Mouse (Mus musculus) heart, embryonic 10.5 days (tissue): ENCODE measurements around the gene G6pc. TPM values are rescaled to one million over a fixed set of nuclear protein-coding genes. Genes with fewer than 3 reads are reported as not detected.
"Not testable (repeated sequence)": the region's sequence is repeated elsewhere in the genome, so short reads cannot be mapped to it uniquely, and the experiment has no call there.

ENCODE experiments used
- DNase-seq: peaks from one replicate; pipeline ENCODE4 v3.0.0-alpha.2; 2017; ENCODE audit warnings: low spot score
- H3K27ac ChIP-seq: fragments of 300-500 bp; sonication (generic); 2 replicates; pipeline ENCODE4 v1.5.1; 2016; ENCODE audit warnings: mild to moderate bottlenecking
- H3K27me3 ChIP-seq: fragments of 300-500 bp; sonication (generic); 2 replicates; pipeline ENCODE4 v1.6.1; 2016; ENCODE audit warnings: mild to moderate bottlenecking; ENCODE audit not compliant: poor library complexity, insufficient read depth, severe bottlenecking
- H3K36me3 ChIP-seq: fragments of 300-500 bp; sonication (generic); 2 replicates; pipeline ENCODE4 v1.6.1; 2016; ENCODE audit warnings: mild to moderate bottlenecking, moderate library complexity
- H3K4me1 ChIP-seq: fragments of 300-500 bp; sonication (generic); 2 replicates; pipeline ENCODE4 v1.6.1; 2016; ENCODE audit warnings: mild to moderate bottlenecking
- H3K4me3 ChIP-seq: fragments of 300-500 bp; sonication (generic); 2 replicates; pipeline ENCODE4 v1.5.1; 2016; ENCODE audit warnings: mild to moderate bottlenecking, moderate library complexity
- H3K9me3 ChIP-seq: fragments of 300-500 bp; sonication (generic); 2 replicates; pipeline ENCODE4 v1.6.1; 2016; ENCODE audit warnings: mild to moderate bottlenecking, moderate library complexity
- WGBS: fragments of 180-500 bp; shearing (Covaris S2); methylation state at CpG from one replicate; pipeline ENCODE4 v1.1.7; 2016; 5-methylcytosine and 5-hydroxymethylcytosine counted together
- polyA plus RNA-seq: library from polyadenylated mRNA; unstranded; fragments of >200 nt; fragmentation: Nextera tagmentation; extraction: Ambion mirVana; gene quantifications from 2 replicates; pipeline ENCODE4 v1.2.1, GENCODE M21; 2016

The G6pc gene
- polyA plus RNA-seq = not detected in 2 replicates

DNA sequence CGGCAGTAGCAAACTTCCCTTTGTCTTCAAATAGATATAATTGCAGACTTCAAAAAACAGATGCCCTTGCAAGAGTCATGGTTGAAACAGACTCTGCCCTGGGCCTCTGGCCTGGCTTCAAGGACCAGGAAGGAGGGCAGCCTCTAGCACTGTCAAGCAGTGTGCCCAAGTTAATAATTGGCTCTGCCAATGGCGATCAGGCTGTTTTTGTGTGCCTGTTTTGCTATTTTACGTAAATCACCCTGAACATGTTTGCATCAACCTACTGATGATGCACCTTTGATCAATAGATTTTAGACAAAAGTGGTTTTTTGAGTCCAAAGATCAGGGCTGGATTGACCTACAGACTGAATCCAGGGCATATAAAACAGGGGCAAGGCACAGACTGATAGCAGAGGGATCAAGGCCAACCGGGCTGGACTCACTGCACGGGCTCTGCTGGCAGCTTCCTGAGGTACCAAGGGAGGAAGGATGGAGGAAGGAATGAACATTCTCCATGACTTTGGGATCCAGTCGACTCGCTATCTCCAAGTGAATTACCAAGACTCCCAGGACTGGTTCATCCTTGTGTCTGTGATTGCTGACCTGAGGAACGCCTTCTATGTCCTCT lies at the start of gene G6pc:
TSS of gene G6pc (plus strand) at position 236 of the 610 bp plus-strand sequence.
- Histone ChIP-seq H3K4me1 (peaks cover 9% of the 10 kb centered on the region), H3K9me3 (no peaks in the 10 kb centered on the region), H3K27ac (no peak within 1 kb of the TSS), H3K4me3 (no peak within 1 kb of the TSS), H3K27me3 (peaks cover 7% of the 10 kb centered on the region; the same call in 1 of the 2 replicates), H3K36me3 (no peaks in the 10 kb centered on the region)
- WGBS = 84% methylated on average over 8 of the region's 8 CpGs
- DNase-seq = no peak

DNA sequence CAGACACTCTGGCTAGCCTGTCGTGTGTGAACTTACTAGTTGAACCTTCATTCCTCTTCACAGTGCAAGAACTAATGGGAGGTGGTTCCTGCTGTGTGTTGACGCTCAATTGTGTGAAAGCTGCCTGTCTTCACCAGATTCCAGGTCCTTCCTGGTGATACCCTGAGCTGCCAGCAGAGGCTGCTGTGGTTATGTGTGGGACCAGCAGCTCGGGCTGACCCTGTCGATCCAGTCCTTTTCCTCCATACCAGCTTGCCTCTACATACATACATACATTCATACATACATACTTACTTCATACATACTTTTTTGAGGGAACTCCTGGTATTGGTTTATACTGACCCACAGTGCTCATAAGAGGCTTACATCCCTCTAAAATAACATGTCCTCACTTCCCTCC lies 43.8 kb upstream of the G6pc start:
- Histone ChIP-seq H3K27ac (no peak overlapping the region), H3K36me3 (peaks cover 79% of the 10 kb centered on the region), H3K9me3 (no peaks in the 10 kb centered on the region), H3K4me1 (no peaks in the 10 kb centered on the region), H3K27me3 (no peaks in the 10 kb centered on the region), H3K4me3 (no peak overlapping the region)
- DNase-seq = peak; percentile 88
- 25% methylated on average over 4 of the region's 4 CpGs for WGBS

DNA sequence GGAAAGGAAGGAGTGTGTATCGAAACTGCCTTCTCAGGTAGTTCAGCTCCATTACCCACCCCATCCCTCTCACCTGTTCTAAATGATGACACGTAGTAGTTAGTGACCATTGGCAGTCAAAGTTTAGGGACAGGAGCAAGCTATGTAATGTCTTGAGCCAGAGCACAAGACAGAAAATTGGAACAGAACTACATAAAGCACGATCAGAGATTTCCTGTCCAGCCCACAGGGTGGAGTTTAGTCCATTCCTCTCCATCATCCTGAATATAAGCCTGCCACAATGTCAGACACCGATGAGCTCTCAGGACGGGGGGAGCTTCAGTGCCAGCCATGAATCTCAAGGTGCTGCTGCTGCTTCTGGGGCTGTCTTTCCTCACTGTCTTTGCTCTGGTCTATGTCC lies 42.6 kb upstream of the G6pc start, which contains the start of gene Aoc2:
TSS of gene Aoc2 (plus strand) at position 301 of the 400 bp plus-strand sequence.
- Histone ChIP-seq H3K4me1 (no peaks in the 10 kb centered on the region), H3K9me3 (no peaks in the 10 kb centered on the region), H3K36me3 (peaks cover 69% of the 10 kb centered on the region), H3K27me3 (no peaks in the 10 kb centered on the region), H3K4me3 (no peak within 1 kb of the TSS), H3K27ac (no peak within 1 kb of the TSS)
- no peak for DNase-seq
- WGBS = 92% methylated on average over 5 of the region's 5 CpGs

DNA sequence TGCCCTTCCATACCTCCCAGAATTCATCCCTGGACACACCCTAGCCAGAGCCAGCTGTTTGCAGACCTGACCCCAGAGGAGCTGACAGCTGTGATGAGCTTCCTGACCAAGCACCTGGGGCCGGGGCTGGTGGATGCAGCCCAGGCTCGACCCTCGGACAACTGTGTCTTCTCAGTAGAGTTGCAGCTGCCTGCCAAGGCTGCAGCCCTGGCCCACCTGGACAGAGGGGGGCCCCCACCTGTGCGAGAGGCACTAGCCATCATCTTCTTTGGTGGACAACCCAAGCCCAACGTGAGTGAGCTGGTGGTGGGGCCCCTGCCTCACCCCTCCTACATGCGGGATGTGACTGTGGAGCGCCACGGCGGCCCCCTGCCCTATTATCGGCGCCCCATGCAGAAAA lies 42.2 kb upstream of the G6pc start:
- not testable (repeated sequence) for H3K27ac ChIP-seq, H3K4me3 ChIP-seq, H3K9me3 ChIP-seq, H3K4me1 ChIP-seq, H3K27me3 ChIP-seq, DNase-seq
- peaks cover 64% of the 10 kb centered on the region for H3K36me3 ChIP-seq
- WGBS = 91% methylated on average over 11 of the region's 11 CpGs

DNA sequence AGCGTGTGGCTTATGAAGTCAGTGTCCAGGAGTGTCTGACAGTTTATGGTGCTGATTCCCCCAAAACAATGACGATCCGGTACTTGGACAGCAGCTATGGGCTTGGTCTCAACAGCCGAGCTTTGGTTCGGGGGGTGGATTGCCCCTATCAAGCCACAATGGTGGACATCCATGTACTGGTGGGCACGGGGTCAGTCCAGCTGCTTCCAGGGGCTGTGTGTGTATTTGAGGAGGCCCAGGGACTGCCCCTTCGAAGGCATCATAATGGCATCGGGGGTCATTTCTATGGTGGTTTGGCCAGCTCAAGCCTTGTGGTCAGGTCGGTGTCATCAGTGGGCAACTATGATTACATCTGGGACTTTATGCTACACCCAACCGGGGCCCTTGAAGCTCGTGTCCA lies 41.2 kb upstream of the G6pc start:
- WGBS = 80% methylated on average over 11 of the region's 11 CpGs
- no peak for DNase-seq
- H3K4me3 ChIP-seq = no peak overlapping the region
- H3K4me1 ChIP-seq = peaks cover 6% of the 10 kb centered on the region; the same call in 1 of the 2 replicates
- no peaks in the 10 kb centered on the region for H3K9me3 ChIP-seq
- no peak overlapping the region for H3K27ac ChIP-seq
- no peaks in the 10 kb centered on the region for H3K27me3 ChIP-seq
- peaks cover 55% of the 10 kb centered on the region for H3K36me3 ChIP-seq

DNA sequence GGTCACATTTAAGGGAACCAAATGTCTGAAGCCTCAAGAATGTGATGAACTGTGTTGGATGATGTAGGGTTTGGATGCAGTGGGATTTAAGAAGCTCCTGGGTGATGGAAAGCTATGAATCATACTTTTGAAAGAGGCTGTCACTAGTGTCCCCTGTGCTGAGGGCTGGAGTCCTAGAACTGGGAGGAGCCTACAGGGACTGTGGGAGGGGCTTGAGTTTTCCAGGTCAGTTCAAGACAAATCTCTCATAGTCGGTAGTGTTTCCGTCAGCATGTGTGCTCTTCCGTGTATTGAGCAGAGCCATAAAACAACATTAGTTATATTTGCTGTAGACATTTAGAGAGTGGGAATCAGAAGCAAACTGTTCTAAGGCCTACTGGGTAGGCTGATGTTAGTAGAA lies 40.0 kb upstream of the G6pc start:
- Histone ChIP-seq H3K27me3 (no peaks in the 10 kb centered on the region), H3K27ac (no peak overlapping the region), H3K4me1 (peaks cover 6% of the 10 kb centered on the region; the same call in 1 of the 2 replicates), H3K36me3 (peaks cover 43% of the 10 kb centered on the region), H3K4me3 (no peak overlapping the region), H3K9me3 (no peaks in the 10 kb centered on the region)
- no peak for DNase-seq
- WGBS = 48% methylated on average over 3 of the region's 3 CpGs

DNA sequence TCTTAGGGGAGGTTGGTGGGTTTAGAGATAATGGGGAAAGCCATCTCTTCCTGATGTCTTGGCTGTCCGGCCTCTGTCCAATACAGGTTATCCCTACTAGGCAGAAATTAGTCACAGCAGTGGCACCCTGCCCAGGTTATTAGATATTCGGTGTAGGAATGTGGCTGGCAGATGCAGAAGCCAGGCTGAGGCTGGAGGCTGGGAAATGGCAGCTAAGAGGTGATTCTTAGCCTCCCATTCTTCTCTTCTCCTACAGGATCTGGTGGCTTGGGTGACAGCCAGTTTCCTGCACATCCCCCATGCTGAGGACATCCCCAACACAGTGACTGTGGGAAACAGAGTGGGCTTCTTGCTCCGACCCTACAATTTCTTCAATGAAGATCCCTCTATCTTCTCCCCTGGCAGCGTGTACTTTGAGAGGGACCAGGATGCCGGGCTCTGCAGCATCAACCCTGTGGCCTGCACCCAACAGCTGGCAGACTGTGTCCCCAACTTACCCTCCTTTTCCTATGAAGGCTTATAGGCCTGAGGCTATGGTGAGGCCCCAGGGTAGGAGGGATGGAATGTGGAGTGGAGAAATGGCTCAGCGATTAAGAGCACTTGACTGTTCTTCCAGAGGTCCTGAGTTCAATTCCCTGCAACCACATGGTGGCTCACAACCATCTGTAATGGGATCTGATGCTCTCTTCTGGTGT lies 38.3 kb upstream of the G6pc start:
- DNase-seq = no peak
- no peak overlapping the region for H3K4me3 ChIP-seq
- no peaks in the 10 kb centered on the region for H3K27me3 ChIP-seq
- no peaks in the 10 kb centered on the region for H3K9me3 ChIP-seq
- peaks cover 11% of the 10 kb centered on the region for H3K4me1 ChIP-seq
- H3K36me3 ChIP-seq = peaks cover 25% of the 10 kb centered on the region
- 80% methylated on average over 6 of the region's 6 CpGs for WGBS
- 0 out of 2 replicates have a peak overlapping the region, but pooled peaks have one; percentile 3 for H3K27ac ChIP-seq

DNA sequence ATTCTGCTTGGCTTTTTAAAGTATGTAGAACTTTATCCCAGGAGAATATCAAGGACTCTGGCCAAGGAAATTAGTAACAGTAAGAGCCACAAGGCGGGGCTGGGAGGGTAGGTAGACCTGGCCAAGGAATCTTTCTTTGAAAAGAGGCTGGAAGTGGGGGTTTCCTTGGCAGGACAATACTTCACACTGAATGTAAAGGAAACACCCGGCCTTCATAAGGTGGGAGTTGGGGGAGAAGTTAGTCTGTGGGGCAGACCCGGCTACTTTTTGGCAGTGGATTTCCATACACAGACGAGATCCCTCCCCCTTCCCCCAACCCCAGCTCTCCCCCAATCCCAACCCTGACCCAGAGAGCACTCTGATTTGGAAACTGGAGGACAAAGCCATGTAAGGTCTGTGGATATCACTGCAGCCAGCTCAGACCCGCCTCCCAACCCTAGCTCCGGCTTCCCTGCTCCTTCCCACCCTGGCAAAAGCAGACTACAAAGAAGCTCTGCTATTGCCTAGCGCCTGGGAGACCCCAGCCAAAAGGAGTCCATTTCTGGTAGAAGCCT lies 36.9 kb upstream of the G6pc start, which contains the start of gene Aoc3:
TSS of gene Aoc3 (plus strand) at position 235 of the 554 bp plus-strand sequence.
- no peak within 1 kb of the TSS for H3K27ac ChIP-seq
- H3K27me3 ChIP-seq = no peaks in the 10 kb centered on the region
- 0 out of 2 replicates have a peak within 1 kb of the TSS, but pooled peaks have one; percentile 8 for H3K4me3 ChIP-seq
- peaks cover 18% of the 10 kb centered on the region for H3K4me1 ChIP-seq
- H3K9me3 ChIP-seq = no peaks in the 10 kb centered on the region
- 55% methylated on average over 7 of the region's 7 CpGs for WGBS
- no peak for DNase-seq
- peaks cover 12% of the 10 kb centered on the region for H3K36me3 ChIP-seq

DNA sequence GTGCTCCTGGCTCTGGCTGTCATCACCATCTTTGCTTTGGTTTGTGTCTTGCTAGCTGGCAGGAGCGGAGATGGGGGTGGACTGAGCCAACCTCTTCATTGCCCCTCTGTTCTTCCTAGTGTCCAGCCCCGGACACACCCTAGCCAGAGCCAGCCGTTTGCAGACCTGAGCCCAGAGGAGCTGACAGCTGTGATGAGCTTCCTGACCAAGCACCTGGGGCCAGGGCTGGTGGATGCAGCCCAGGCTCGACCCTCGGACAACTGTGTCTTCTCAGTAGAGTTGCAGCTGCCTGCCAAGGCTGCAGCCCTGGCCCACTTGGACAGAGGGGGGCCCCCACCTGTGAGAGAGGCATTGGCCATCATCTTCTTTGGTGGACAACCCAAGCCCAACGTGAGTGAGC lies 36.4 kb upstream of the G6pc start:
- H3K27ac ChIP-seq, DNase-seq, H3K27me3 ChIP-seq, H3K36me3 ChIP-seq, H3K9me3 ChIP-seq: not testable (repeated sequence)
- WGBS = 71% methylated on average over 6 of the region's 6 CpGs
- Histone ChIP-seq H3K4me3 (0 out of 2 replicates have a peak overlapping the region, but pooled peaks have one; percentile 8), H3K4me1 (peaks cover 18% of the 10 kb centered on the region)

DNA sequence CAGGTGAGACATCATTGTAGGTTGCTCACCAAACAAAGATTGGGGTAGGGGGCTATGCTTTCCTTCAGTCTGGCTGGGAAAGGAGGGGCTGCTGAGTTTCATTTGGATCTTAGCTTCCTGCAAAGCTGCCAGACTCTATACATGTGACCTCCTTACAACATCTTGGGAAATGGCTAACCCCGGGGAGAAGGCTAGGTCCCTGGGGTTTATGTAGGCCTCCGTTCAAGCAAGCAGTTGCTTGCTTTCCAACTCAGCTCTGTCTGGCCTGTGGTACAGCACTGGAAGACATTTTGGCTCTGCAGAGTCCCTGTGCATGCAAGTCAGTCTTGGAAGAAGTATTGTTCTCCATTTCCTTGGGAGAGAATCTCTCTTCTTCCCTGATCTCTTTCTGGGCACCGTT lies 34.8 kb upstream of the G6pc start:
- Histone ChIP-seq H3K27ac (no peak overlapping the region), H3K4me3 (no peak overlapping the region)

DNA sequence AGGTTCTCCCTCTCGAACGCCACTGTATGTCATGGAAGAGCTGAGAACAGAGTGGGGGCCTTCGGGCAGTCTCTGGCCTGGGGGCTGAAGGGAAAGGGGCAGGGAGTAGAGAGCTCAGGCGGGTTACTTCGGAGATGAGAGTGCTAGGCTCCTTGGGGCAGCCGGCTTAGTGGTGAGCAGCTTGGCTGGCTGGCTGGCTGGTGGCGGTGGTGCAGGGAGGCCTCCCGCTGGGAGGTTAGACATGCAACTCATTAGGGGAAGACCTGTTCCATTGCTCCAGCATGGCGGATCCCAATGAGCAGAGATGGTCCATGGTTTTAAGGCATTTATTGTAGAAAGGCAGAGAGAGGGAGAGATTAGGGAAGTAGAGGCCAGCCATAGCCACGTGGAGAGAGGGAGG lies 33.3 kb upstream of the G6pc start:
- Histone ChIP-seq H3K4me1 (peaks cover 29% of the 10 kb centered on the region), H3K4me3 (no peak overlapping the region), H3K9me3 (no peaks in the 10 kb centered on the region), H3K27me3 (no peaks in the 10 kb centered on the region), H3K36me3 (no peaks in the 10 kb centered on the region), H3K27ac (no peak overlapping the region)
- 41% methylated on average over 10 of the region's 10 CpGs for WGBS
- DNase-seq = no peak

More for the DNA sequence above, 34.8 kb upstream of the G6pc start:
- Histone ChIP-seq H3K9me3 (no peaks in the 10 kb centered on the region), H3K36me3 (no peaks in the 10 kb centered on the region), H3K27me3 (no peaks in the 10 kb centered on the region), H3K4me1 (peaks cover 22% of the 10 kb centered on the region)
- 82% methylated on average over 3 of the region's 3 CpGs for WGBS
- DNase-seq = no peak

DNA sequence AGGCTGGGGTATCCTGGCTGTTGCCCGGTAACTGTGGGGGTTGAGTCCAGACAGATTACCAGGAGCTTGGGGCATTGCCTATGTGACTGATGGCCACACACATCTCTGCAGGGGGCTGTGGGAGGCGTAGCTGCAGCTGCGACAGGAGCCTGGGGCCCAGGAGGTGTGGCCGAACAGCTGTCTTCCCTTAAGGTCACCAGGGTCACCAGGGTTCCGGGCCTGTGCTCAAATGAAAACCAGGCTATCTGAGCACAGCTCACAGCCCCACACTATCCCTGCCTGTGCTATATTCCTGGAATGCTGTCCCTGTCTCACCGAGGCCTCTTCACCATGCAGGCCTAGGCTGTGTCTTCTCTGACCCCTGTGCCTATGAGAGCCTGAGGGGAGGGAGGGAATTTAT lies 32.8 kb upstream of the G6pc start:
- no peak for DNase-seq
- 10% methylated on average over 6 of the region's 6 CpGs for WGBS
- no peaks in the 10 kb centered on the region for H3K9me3 ChIP-seq
- no peaks in the 10 kb centered on the region for H3K27me3 ChIP-seq
- H3K36me3 ChIP-seq = no peaks in the 10 kb centered on the region
- no peak overlapping the region for H3K4me3 ChIP-seq
- peaks cover 29% of the 10 kb centered on the region for H3K4me1 ChIP-seq
- H3K27ac ChIP-seq = 0 out of 2 replicates have a peak overlapping the region, but pooled peaks have one; percentile 1

DNA sequence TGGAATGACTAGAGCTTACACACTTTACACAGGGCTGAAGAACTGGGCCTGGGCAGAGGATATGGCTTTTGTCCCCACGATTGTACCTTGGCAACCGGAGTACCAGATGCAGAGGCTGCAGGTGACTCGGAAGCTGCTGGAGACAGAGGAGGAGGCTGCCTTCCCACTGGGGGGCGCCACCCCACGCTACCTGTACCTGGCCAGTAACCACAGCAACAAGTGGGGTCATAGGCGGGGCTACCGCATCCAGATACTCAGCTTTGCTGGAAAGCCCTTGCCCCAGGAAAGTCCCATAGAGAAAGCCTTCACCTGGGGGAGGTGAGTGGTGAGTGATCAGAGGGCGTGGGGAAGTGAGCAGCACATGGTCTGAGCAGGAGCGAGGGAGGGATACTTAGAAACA lies 31.7 kb upstream of the G6pc start:
- H3K27ac ChIP-seq = no peak overlapping the region
- 79% methylated on average over 9 of the region's 9 CpGs for WGBS

More for the DNA sequence above, 31.7 kb upstream of the G6pc start:
- no peaks in the 10 kb centered on the region for H3K27me3 ChIP-seq
- H3K4me1 ChIP-seq = peaks cover 26% of the 10 kb centered on the region
- no peak for DNase-seq
- no peak overlapping the region for H3K4me3 ChIP-seq
- H3K9me3 ChIP-seq = no peaks in the 10 kb centered on the region
- no peaks in the 10 kb centered on the region for H3K36me3 ChIP-seq
